Mouse (Mus musculus): ENCODE measurements around the gene Vcp. TPM values are rescaled to one million over a fixed set of nuclear protein-coding genes. Genes with fewer than 3 reads are reported as not detected.

The Vcp gene
- 244 TPM for polyA plus RNA-seq (2017; shearing (Covaris generic))

DNA sequence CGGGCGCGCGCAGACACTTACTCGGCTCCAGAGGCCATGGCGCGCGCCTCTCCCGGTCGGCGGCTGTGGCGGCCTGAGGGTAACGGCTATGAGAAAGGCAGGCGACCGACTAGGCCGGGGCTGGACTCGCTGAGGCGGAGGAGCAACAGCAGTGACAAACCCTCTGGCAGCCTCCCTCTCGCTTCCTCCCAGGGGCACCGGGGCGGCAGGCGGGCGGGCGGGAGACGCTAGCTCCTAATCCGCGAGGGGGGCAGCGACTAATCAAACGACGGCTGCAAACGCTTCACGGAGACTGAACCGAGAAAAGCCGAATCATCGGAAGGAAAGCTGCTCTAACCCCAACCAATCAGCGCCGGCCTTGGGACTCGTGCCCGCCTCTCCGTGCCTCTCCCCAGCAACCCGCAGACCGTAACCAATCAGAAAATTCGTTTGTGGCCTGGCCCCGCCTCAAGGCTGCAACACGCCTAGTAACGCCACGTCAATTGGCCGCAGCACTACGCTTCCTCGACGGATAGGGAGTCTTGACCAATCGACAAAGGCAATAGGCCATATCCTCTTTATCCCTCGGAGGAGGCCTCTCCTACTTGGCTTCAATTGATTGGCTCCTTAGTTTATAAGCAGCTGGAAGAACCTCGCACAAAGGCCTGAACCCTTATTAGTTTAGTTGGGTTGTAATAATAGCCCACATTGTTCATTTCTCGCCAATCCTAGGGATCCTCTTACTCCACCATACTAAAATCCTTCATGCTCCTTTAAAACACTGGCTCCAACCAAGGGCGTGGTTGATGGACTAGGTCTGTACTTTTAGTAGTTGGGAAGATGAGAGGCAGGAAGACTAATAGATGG is at the start of gene Vcp:
Vcp (minus strand) TSS at position 367 of the 846 bp plus-strand sequence.

DNA sequence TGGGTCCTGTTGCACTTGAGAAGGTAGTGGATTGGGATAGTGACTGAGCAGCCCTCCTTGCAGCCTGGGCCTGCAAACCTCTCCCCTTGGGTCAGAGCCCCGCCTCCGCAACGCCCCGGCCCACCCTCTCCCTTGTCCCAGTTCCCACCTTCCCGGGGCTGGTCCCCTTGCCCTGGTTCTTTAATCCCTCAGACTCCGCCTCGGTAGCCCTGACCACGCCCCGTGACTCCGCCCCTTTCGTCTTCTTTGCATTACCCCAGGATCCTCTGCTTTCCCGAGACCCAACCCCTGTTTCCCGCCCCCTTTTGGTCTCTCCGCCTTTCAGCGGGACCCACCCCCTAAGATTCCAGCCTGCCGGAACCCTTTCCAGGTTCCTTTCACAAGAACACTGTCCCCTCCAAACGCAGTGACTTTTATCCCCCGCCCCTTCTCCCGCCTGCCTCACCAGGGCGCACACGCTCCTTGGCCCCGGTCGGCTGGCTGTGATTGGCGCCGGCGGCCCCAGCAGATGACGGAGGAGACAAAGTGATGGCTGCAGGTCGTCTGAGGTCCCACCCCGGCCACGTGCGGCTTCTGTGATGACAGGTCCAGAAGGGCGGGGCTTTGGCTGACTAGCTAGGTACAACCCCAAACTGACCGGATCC is 45.5 kb upstream of the Vcp start, which contains the start of gene Fam214b:
Fam214b (minus strand) TSS at position 562 of the 644 bp plus-strand sequence.

GRCm38 (mm10) chr4:43031237-43031995 is 31.1 kb upstream of the Vcp start, which contains the start of gene Stoml2:
Gene Stoml2, minus strand, starts transcription at chr4:43031710.

DNA sequence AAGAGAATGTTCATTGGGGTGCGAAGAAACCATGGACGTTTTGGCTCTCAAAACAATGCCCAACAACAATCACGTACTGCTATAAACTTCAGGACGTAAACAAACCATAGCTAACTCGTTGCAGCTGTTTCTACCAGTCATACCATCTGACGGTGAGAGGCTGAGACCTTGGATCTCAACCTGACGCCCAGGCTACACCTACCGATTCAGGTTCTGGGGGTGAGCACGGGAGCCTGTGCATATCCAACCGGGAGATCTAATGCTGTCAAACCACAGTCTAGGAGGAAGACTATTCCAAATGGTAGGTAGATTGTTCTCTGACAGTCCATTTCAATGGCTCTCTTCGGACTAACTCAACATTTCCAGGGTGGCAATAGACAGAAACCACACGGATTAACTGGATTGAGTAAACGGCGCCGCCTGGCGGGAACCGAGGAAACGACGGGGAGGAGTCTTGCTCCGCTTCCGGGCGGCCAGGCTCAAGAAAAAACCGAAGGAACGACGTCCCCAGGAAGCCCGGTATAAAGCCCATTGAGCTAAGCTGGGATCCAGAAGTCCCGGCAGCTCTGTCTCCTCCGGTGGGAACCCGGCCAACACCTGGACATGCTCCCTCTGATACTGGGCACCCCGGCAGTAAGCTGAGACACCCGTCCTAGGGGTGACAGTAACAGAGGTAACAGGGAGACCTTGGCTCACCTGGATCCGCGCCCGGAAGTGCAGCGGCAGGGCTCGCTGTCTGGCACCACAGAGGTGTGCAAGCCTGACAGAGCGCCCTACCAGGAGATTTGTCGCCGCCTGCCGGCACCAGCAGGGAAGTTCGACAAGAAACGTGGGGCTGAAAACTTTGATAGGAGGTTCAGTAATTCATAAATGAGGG is 25.0 kb upstream of the Vcp start, which contains the start of gene Pigo:
Pigo (minus strand) TSS at position 736 of the 877 bp plus-strand sequence.

GRCm38 (mm10) chr4:43010161-43011038 is 10.1 kb upstream of the Vcp start, which contains the start of gene Fancg:
Gene Fancg, minus strand, starts transcription at chr4:43010506.

GRCm38 (mm10) chr4:42969304-42969703 is 31.0 kb downstream of the Vcp start, which contains the start of gene 1700022I11Rik:
Gene 1700022I11Rik, plus strand, starts transcription at chr4:42969604.

GRCm38 (mm10) chr4:42949676-42950051 is 50.6 kb downstream of the Vcp start, which contains the start of gene Dnajb5:
Gene Dnajb5, plus strand, starts transcription at chr4:42949814.

Other genes with a start within 250 kb of the Vcp start
- not detected for gene Ccl19, start 243.9 kb downstream of the Vcp start, polyA plus RNA-seq (2017; shearing (Covaris generic))
- gene Ccl21a, start 226.5 kb downstream of the Vcp start, polyA plus RNA-seq (2017; shearing (Covaris generic)) = not detected
- not detected for gene Fam205a1, start 146.6 kb downstream of the Vcp start, polyA plus RNA-seq (2017; shearing (Covaris generic))
- not detected for gene Gm12394, start 143.7 kb downstream of the Vcp start, polyA plus RNA-seq (2017; shearing (Covaris generic))
- gene Fam205c, start 126.3 kb downstream of the Vcp start, polyA plus RNA-seq (2017; shearing (Covaris generic)) = not detected
- not detected for gene Phf24, start 83.8 kb downstream of the Vcp start, polyA plus RNA-seq (2017; shearing (Covaris generic))
- 25.8 TPM for gene Dnajb5, start 50.7 kb downstream of the Vcp start, polyA plus RNA-seq (2017; shearing (Covaris generic))
- not detected for gene 1700022I11Rik, start 30.9 kb downstream of the Vcp start, polyA plus RNA-seq (2017; shearing (Covaris generic))
- gene Fancg, start 10.0 kb upstream of the Vcp start, polyA plus RNA-seq (2017; shearing (Covaris generic)) = 13.0 TPM
- gene Pigo, start 25.3 kb upstream of the Vcp start, polyA plus RNA-seq (2017; shearing (Covaris generic)) = 39.3 TPM
- gene Stoml2, start 31.2 kb upstream of the Vcp start, polyA plus RNA-seq (2017; shearing (Covaris generic)) = 66.8 TPM
- gene Fam214b, start 45.7 kb upstream of the Vcp start, polyA plus RNA-seq (2017; shearing (Covaris generic)) = 6.5 TPM
- 1.5 TPM for gene Unc13b, start 58.4 kb upstream of the Vcp start, polyA plus RNA-seq (2017; shearing (Covaris generic))

Measured in effector memory CD4-positive, alpha-beta T cell, adult 5 months (primary cell).